Mouse (Mus musculus) bone marrow, adult 2 months (tissue): ENCODE results near the gene Rarb. TPM values are rescaled to one million over a fixed set of nuclear protein-coding genes. Genes with fewer than 3 reads are reported as not detected.

ENCODE experiments used
- H3K27ac ChIP-seq: fragments of 200-500 bp; 2 replicates; pipeline ENCODE4 v1.5.1; 2012; ENCODE audit warnings: low read depth, mild to moderate bottlenecking, control low read depth, inconsistent platforms, low read length; ENCODE audit not compliant: control insufficient read depth, poor library complexity, insufficient read depth
- H3K4me1 ChIP-seq: fragments of 200-500 bp; 2 replicates; pipeline ENCODE4 v1.6.1; 2011; ENCODE audit warnings: low read length; ENCODE audit not compliant: control insufficient read depth, insufficient read depth
- H3K4me3 ChIP-seq: fragments of 200-500 bp; replicated peaks from 2 replicates; pipeline ENCODE3; 2011; ENCODE audit warnings: mild to moderate bottlenecking, low read depth, low read length, control low read depth; ENCODE audit not compliant: control insufficient read depth
- CTCF ChIP-seq: fragments of 200-500 bp; IDR thresholded peaks from 2 replicates; pipeline ENCODE4 v1.5.1; 2011; ENCODE audit warnings: low read length, control low read depth; ENCODE audit not compliant: control insufficient read depth, insufficient read depth
- POLR2A ChIP-seq: fragments of 200-500 bp; IDR thresholded peaks from 2 replicates; pipeline ENCODE4 v1.6.1; 2011; ENCODE audit warnings: low read depth, mild to moderate bottlenecking, control low read depth, low read length, borderline replicate concordance; ENCODE audit not compliant: control insufficient read depth
- WGBS: fragments of 180-500 bp; shearing (Covaris S2); methylation state at CpG from one replicate; pipeline ENCODE4 v1.1.7; 2018; 5-methylcytosine and 5-hydroxymethylcytosine counted together
- polyA plus RNA-seq: library from polyadenylated mRNA; stranded (reverse); fragments of >200 nt; gene quantifications from 2 replicates; pipeline ENCODE4 v1.2.4, GENCODE M21; 2011; ENCODE audit warnings: low replicate concordance; ENCODE audit not compliant: missing spikeins, insufficient read depth, insufficient read length

Gene Rarb
- 0.61 TPM in 1 of 2 replicates, not detected in the other for polyA plus RNA-seq

DNA sequence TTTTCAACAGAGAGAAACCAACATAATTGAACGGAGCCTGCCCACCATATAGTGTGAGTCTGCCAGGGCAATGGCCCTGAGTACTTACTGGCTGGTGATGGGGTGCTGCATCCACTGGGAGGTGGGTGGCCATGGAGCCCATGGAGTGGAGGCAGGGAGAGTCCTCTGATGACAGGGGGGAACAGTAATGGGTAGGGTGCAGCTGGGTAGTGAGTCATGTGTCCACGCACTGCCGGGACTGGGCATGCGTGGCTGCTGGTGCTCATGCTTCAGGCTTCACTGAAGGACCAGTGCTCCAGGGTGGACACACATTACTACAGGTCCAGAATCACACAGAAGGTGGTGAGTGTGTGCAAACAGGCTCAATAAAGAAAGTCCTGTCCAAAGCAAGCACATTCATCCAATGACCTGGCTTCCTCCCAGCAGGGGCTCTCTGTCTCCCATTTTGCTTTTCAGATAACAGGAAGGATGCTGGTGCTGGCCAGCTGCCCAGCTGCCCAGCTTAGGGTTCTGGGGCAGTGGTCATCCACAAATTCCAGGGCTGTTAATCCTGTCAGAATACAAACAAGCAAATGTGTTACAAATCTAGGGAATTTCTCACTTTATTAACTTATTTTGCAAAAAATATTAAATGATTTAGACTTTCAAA lies at the start of gene Rarb:
TSS of gene Rarb (minus strand) at position 555 of the 649 bp plus-strand sequence.
- H3K4me1 ChIP-seq = no peaks in the 10 kb centered on the region
- H3K4me3 ChIP-seq = no peak within 1 kb of the TSS
- TF ChIP-seq POLR2A = no peak
- no peak for TF ChIP-seq CTCF
- H3K27ac ChIP-seq = no peak within 1 kb of the TSS
- 84% methylated on average over 4 of the region's 4 CpGs for WGBS

DNA sequence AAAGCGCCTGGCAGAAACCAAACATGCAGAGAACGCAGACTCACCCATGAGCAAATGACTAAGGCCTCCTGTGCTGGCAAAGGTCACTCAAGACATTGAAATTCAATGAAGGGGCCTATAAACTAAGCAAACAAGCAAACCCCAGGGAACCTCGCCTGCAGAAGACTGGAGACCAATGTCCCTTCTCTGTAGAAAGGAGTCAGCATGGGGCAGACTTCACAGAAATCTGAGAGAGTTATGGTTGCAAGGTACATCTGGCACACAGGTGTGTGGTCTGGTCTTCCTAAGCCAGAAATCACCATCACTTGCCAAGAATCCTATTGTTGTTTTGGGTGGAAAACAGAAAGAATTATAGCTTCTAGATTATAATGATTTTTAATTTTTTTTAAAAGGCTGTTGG lies 23.1 kb upstream of the Rarb start:
- TF ChIP-seq POLR2A (no peak), CTCF (no peak)
- no peak overlapping the region for H3K27ac ChIP-seq
- WGBS = 79% methylated on average over 3 of the region's 3 CpGs

DNA sequence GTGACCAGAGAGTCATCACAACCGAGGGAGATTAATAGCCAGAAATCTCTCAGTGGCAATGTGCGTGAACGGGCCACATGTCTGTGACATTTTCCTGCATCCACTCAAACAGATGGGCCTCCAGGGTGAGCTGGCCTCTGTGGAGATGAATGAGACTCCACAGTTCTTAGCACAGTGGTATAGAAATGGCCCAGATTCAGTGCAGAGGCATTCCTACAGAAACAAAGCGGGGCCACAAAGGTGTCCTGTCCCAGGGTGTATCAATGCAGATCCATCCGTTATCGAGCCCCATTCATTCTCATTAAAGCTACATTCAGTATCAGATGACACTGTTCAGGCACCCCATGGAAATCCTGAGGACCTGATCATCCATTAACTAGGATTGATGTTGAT lies 22.6 kb upstream of the Rarb start:
- H3K4me1 ChIP-seq = no peaks in the 10 kb centered on the region
- TF ChIP-seq POLR2A (no peak), CTCF (no peak)
- H3K27ac ChIP-seq = no peak overlapping the region
- 86% methylated on average over 6 of the region's 6 CpGs for WGBS
- no peak overlapping the region for H3K4me3 ChIP-seq

More for the DNA sequence above, 23.1 kb upstream of the Rarb start:
- Histone ChIP-seq H3K4me3 (no peak overlapping the region), H3K4me1 (no peaks in the 10 kb centered on the region)

DNA sequence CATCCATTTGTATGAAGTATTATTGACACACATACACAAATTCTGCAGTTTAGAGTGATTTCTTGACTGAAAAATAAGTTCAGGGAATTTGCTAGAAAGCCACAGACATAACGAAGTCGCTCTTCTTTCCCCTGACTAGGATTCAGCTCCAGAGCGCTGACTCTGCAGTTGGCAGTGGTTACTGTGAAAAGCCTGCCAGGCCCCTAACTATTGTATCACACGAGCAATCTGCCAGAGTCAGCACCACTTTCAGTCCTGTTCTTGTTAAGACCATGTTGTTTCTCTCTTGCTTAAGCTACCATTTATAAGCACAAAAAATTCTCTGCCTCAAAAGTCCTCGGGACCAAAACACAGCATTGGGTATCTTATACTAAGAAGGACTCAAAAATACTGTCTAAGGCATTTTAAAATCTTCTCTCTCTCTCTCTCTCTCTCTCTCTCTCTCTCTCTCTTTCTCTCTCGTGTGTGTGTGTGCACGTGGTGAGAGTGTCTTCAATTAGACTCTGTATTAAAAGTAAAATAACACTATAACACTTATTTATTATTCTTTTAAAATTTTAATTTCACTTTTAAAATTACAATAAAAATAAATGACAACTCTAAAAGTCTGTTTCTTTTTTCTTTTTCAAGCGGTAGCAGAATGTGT lies 22.1 kb upstream of the Rarb start:
- no peak overlapping the region for H3K4me3 ChIP-seq
- no peak overlapping the region for H3K27ac ChIP-seq
- H3K4me1 ChIP-seq = no peaks in the 10 kb centered on the region
- TF ChIP-seq CTCF (no peak), POLR2A (no peak)
- 69% methylated on average over 8 of the region's 8 CpGs for WGBS

DNA sequence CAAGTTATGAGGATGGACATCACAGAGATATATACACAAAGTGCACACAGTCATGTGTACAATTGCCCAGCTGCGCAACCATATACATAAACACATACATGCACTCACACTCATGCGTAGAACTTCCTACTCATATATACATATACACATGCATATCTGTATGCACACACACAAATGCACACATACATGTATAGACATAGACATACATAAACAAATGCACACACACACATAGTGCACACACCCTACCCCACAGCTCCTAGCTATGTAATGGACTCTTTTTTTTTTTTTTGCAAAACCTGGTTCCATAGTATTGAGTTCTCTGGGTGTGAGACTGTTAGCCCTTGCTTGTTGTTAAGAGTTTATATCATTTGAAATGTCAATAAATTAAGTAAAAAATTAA lies 21.2 kb upstream of the Rarb start:
- 79% methylated on average over 2 of the region's 2 CpGs for WGBS
- TF ChIP-seq CTCF (no peak), POLR2A (no peak)
- Histone ChIP-seq H3K4me3 (no peak overlapping the region), H3K4me1 (no peaks in the 10 kb centered on the region), H3K27ac (no peak overlapping the region)

DNA sequence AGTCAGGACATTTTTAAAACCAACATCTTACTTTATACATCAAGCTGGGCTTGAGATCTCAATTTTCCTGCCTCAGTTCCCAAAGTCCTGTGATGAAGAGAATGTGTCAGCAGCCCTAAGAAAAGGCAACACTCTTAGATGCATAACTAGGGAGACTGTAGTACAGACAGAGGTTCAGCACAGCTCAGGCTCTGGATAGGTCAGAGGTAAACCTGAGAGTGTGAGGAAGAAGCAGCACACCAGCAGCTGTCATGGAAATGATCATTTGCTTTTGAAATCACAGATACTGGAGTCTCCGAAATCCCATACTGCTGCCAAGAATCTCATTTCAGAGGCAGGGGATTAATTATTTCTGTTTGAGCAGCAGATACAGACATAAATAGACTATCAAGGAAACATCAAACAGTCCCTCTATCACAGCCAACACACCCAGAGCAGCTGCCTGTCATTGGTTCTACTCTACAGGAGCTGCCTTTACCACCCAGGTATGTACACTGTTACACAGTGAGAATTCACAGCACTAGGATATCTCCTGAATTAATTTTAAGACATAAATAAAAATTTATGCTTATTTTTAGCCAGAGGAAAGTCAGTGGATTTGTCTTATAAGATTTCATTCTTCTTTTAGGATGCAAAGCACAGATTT lies 3.7 kb downstream of the Rarb start:
- no peak for TF ChIP-seq POLR2A
- no peak for TF ChIP-seq CTCF
- WGBS = 89% methylated on average over 1 of the region's 1 CpGs
- no peak overlapping the region for H3K27ac ChIP-seq
- no peaks in the 10 kb centered on the region for H3K4me1 ChIP-seq
- H3K4me3 ChIP-seq = no peak overlapping the region

DNA sequence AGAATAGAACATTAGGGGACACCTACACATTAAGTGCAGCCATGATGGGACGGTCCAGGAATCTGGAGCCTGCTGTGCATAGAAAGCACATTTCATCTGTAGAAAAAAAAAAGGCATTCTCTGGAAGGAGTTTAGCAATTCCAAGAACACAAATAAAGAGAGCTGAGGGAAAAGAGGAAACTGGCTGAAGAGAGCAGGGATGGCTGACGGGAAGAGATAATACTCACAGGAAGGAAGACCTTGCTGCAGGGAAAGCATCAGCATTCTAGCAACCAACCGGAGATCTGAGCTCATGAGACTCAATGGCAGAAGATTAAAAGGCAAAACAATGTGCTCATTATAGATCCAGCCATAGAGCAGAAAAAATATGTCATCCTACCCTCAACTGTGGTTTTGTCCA lies 12.8 kb downstream of the Rarb start:
- no peak overlapping the region for H3K4me3 ChIP-seq
- no peaks in the 10 kb centered on the region for H3K4me1 ChIP-seq
- 62% methylated on average over 3 of the region's 3 CpGs for WGBS
- TF ChIP-seq CTCF (no peak), POLR2A (no peak)
- H3K27ac ChIP-seq = no peak overlapping the region

DNA sequence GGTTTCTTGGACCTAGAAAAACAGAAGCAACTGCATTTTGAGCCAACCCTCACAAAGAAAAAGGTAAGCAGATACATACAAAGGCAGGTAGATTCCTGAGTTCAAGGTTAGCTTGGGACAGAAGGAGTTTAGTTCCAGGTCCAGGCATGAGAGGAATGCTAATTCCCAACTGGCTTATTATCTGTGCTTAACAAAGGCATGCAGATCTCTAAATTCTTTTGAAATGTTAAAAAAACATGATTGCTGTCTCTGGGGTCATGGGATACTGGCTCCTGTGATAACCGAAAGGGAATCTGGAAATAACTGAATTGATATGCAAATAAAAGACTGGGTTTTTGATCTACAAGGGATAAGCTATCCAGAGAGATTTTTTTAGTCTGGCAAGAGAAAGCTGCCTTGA lies 28.8 kb downstream of the Rarb start:
- 83% methylated on average over 1 of the region's 1 CpGs for WGBS
- Histone ChIP-seq H3K4me3 (no peak overlapping the region), H3K4me1 (no peaks in the 10 kb centered on the region), H3K27ac (no peak overlapping the region)
- TF ChIP-seq CTCF (no peak), POLR2A (no peak)
